Mouse (Mus musculus) heart, embryonic 11.5 days (tissue): ENCODE measurements around the gene Mdm2. TPM values are rescaled to one million over a fixed set of nuclear protein-coding genes. Genes with fewer than 3 reads are reported as not detected.
"Not testable (repeated sequence)": the region's sequence is repeated elsewhere in the genome, so short reads cannot be mapped to it uniquely, and the experiment has no call there.

ENCODE experiments used
- ATAC-seq: fragments of 200-750 bp; cut with Nextera tagmentation; replicated peaks from 2 replicates; pipeline ENCODE4 v1.8.0; 2017; ENCODE audit warnings: moderate library complexity; ENCODE audit not compliant: insufficient number of reproducible peaks, low FRiP score, low TSS enrichment
- H3K27ac ChIP-seq: fragments of 300-500 bp; sonication (generic); 2 replicates; pipeline ENCODE4 v1.5.1; 2014; ENCODE audit warnings: mild to moderate bottlenecking, low read depth, low read length
- H3K27me3 ChIP-seq: fragments of 300-500 bp; sonication (generic); 2 replicates; pipeline ENCODE4 v1.6.1; 2014; ENCODE audit warnings: mild to moderate bottlenecking, low read length, mixed read lengths; ENCODE audit not compliant: control insufficient read depth, insufficient read depth
- H3K36me3 ChIP-seq: fragments of 300-500 bp; sonication (generic); 2 replicates; pipeline ENCODE4 v1.6.1; 2014; ENCODE audit warnings: mild to moderate bottlenecking, low read length, moderate library complexity, mixed read lengths; ENCODE audit not compliant: control insufficient read depth, insufficient read depth
- H3K4me1 ChIP-seq: fragments of 300-500 bp; sonication (generic); 2 replicates; pipeline ENCODE4 v1.6.1; 2014; ENCODE audit warnings: low read length; ENCODE audit not compliant: control insufficient read depth, insufficient read depth
- H3K4me2 ChIP-seq: fragments of 300-500 bp; sonication (generic); 2 replicates; pipeline ENCODE4 v1.6.1; 2014; ENCODE audit warnings: mild to moderate bottlenecking, moderate library complexity
- H3K4me3 ChIP-seq: fragments of 300-500 bp; sonication (generic); 2 replicates; pipeline ENCODE4 v1.5.1; 2014; ENCODE audit warnings: low read depth, low read length
- H3K9ac ChIP-seq: fragments of 300-500 bp; sonication (generic); 2 replicates; pipeline ENCODE4 v1.6.1; 2014; ENCODE audit warnings: mild to moderate bottlenecking, low read depth, low read length, moderate library complexity
- H3K9me3 ChIP-seq: fragments of 300-500 bp; sonication (generic); replicated peaks from 2 replicates; pipeline ENCODE4 v1.6.1; 2016; ENCODE audit warnings: low read length; ENCODE audit not compliant: control insufficient read depth
- WGBS: fragments of 180-500 bp; shearing (Covaris S2); extraction: QIAGEN DNeasy Blood & Tissue Kit; methylation state at CpG from one replicate; pipeline ENCODE4 v1.1.7; 2014; ENCODE audit not compliant: insufficient replicate concordance; 5-methylcytosine and 5-hydroxymethylcytosine counted together
- polyA plus RNA-seq: library from polyadenylated mRNA; unstranded; fragments of >200 nt; fragmentation: Nextera tagmentation; extraction: Ambion mirVana; gene quantifications from 2 replicates; pipeline ENCODE4 v1.2.1, GENCODE M21; 2014

Mdm2 gene
- polyA plus RNA-seq, 1 experiment from 2014 or later = 62.2 TPM

DNA sequence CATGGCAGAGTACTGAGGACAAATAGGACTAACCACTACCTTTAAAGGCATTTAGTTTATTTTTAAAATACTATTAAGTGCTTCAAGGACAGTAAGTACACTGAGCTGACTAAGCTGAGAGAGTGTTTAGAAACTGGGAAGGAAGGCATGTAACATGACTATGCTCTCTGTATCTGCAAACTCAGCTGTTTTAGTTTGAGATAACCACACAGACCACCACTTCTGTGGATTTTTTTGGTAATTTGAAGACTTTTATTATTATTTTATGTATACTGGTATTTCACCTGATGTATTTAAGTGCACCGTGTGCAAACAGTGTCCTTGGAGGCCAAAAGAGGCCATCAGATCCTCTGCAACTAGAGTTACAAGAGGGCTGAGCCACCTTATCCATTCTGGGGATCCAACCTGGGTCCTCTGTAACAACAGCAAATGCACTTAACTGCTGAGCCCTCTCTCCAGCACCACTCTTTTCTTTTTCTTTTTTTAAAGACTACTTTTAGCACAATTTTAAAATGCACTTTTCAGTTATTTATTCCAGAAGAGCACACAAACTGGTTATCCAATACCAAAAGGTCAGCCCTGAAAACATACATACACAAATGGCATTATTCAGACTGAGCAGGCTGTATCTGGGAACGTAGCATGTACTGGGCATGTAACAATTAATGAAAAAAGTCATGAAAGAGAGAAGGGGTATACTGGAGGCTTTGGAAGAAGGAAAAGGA is 3.3 kb downstream of the Mdm2 start:
- Histone ChIP-seq H3K4me2 (no peak overlapping the region), H3K27me3 (no peaks in the 10 kb centered on the region), H3K9ac (no peak overlapping the region), H3K4me1 (peaks cover 6% of the 10 kb centered on the region), H3K4me3 (no peak overlapping the region), H3K36me3 (peaks cover 24% of the 10 kb centered on the region), H3K27ac (no peak overlapping the region), H3K9me3 (no peaks in the 10 kb centered on the region)
- WGBS = 88% methylated on average over 2 of the region's 2 CpGs
- no peak for ATAC-seq

- ATAC-seq = no peak
- Histone ChIP-seq H3K27me3 (no peaks in the 10 kb centered on the region), H3K4me1 (peaks cover 6% of the 10 kb centered on the region), H3K9me3 (no peaks in the 10 kb centered on the region), H3K27ac (no peak overlapping the region), H3K9ac (no peak overlapping the region), H3K4me3 (no peak overlapping the region), H3K36me3 (peaks cover 31% of the 10 kb centered on the region), H3K4me2 (no peak overlapping the region)
- WGBS = 86% methylated on average over 6 of the region's 6 CpGs
Measured at GRCm38 (mm10) chr10:117706440-117706839, 4.1 kb downstream of the Mdm2 start.

DNA sequence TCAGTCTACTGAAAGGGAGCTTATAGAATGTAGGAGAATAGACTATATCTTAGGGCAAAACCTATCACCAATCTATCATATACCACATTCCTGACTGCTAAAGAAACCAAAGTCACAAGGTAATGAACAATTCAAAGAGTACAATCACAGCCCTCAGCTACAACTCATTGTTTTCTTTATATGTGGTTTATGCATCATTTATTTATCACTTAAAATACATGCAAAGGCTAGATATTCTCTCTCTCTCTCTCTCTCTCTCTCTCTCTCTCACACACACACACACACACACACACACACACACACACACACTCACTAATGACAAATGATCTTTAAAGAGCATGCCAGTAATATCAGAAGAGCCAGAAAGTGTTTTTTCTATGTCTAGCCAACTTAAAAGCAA is 4.8 kb downstream of the Mdm2 start:
- Histone ChIP-seq H3K27me3 (no peaks in the 10 kb centered on the region), H3K36me3 (peaks cover 31% of the 10 kb centered on the region)

GRCm38 (mm10) chr10:117704964-117705335 is 5.6 kb downstream of the Mdm2 start:
- no peak overlapping the region for H3K9ac ChIP-seq
- peaks cover 6% of the 10 kb centered on the region for H3K4me1 ChIP-seq
- H3K27ac ChIP-seq = no peak overlapping the region
- H3K27me3 ChIP-seq = no peaks in the 10 kb centered on the region
- 96% methylated on average over 6 of the region's 6 CpGs for WGBS
- H3K4me2 ChIP-seq = no peak overlapping the region
- no peaks in the 10 kb centered on the region for H3K9me3 ChIP-seq
- H3K4me3 ChIP-seq = no peak overlapping the region
- H3K36me3 ChIP-seq = peaks cover 36% of the 10 kb centered on the region
- ATAC-seq = no peak

More for the DNA sequence above, 4.8 kb downstream of the Mdm2 start:
- Histone ChIP-seq H3K9me3 (no peaks in the 10 kb centered on the region), H3K4me1 (peaks cover 6% of the 10 kb centered on the region), H3K27ac (no peak overlapping the region), H3K4me2 (no peak overlapping the region), H3K9ac (no peak overlapping the region), H3K4me3 (no peak overlapping the region)
- ATAC-seq = no peak

DNA sequence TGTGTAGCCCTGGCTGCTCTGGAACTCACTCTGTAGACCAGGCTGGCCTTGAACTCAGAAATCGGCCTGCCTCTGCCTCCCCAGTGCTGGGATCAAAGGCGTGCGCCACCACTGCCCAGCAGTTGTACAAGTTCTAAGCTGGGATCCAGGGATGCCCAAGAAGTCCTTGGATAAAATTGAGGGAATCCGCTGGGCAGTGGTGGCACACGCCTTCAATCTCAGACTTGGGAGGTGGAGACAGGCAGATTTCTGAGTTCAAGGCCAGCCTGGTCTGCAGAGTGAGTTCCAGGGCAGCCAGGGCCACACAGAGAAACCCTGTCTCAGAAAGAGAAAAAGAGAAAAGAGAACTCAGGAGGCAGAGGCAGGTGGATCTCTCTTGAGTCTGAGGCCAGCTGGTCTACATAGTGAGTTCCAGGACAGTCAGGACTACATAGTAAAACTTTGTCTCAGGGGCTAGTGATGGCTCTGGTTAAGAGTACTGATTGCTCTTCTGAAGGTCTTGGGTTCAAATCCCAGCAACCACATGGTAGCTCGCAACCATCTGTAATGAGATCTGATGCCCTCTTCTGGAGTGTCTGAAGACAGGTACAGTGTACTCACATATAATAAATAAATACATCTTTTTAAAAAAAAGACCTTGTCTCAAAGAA is 6.1 kb downstream of the Mdm2 start:
- not testable (repeated sequence) for ATAC-seq, H3K27ac ChIP-seq, H3K9ac ChIP-seq, H3K4me1 ChIP-seq, H3K27me3 ChIP-seq, H3K4me3 ChIP-seq, H3K4me2 ChIP-seq, H3K9me3 ChIP-seq
- WGBS = 93% methylated on average over 6 of the region's 6 CpGs
- peaks cover 38% of the 10 kb centered on the region for H3K36me3 ChIP-seq

DNA sequence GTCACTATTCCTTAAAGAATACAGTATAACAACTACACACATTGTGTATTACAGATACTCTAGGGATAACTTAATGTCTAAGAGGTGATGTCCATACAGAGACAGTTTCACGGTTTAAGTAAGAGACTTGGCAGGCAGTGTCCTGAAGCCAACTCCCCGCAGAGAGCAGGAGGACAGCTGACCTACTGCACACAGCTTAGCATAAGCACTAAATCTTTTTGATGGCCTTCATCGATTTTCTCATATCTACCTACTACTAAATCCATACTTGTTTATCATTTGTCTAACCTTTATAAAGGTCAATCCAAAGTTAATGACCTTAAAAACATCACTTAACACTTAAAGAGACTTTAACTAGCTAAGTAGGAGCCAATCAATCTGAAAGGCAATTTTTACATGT is 7.1 kb downstream of the Mdm2 start:
- H3K27me3 ChIP-seq = no peaks in the 10 kb centered on the region
- no peak for ATAC-seq
- H3K4me2 ChIP-seq = no peak overlapping the region
- H3K27ac ChIP-seq = no peak overlapping the region
- H3K4me1 ChIP-seq = 0 out of 2 replicates have a peak, but pooled peaks cover 2% of the 10 kb centered on the region
- no peaks in the 10 kb centered on the region for H3K9me3 ChIP-seq
- peaks cover 40% of the 10 kb centered on the region for H3K36me3 ChIP-seq
- H3K9ac ChIP-seq = no peak overlapping the region
- no peak overlapping the region for H3K4me3 ChIP-seq
- 93% methylated on average over 3 of the region's 3 CpGs for WGBS

DNA sequence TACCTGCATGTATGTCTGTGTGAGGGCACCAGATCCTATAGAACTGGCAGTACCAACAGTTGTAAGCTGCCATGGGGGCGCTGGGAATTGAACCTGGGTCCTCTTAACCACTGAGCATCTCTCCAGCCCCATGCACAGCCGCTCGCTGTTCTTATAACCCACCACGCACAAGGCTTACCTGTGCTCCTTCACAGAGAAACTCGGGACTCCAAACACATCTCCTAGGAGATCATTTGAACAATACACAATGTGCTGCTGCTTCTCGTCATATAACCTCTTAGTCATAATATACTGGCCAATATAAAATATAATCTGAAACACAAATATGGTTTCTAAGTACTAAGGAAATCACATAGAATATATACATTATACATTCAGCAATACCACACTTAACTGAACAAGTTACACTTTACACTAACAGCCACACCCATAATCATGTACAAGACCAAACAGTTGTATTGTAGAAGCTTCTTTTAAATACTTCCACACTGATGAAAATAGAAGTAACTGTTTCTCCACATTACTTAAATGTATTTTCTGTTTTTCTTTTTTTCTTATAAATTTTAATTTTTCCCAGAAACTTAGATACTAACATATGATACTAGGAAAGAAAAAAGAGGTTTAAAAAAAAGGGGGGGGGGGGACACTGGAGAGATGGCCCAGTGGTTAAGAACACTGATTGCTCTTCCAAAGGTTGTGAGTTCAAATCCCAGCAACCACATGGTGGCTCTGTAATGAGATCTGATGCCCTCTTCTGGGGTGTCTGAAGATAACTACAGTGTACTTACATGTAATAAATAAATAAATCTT is 8.3 kb downstream of the Mdm2 start:
- 92% methylated on average over 6 of the region's 6 CpGs for WGBS
- peaks cover 47% of the 10 kb centered on the region for H3K36me3 ChIP-seq
- no peak for ATAC-seq
- H3K27ac ChIP-seq = no peak overlapping the region
- no peaks in the 10 kb centered on the region for H3K9me3 ChIP-seq
- no peak overlapping the region for H3K9ac ChIP-seq
- no peaks in the 10 kb centered on the region for H3K27me3 ChIP-seq
- H3K4me1 ChIP-seq = 0 out of 2 replicates have a peak, but pooled peaks cover 2% of the 10 kb centered on the region
- no peak overlapping the region for H3K4me2 ChIP-seq
- H3K4me3 ChIP-seq = no peak overlapping the region

- Histone ChIP-seq H3K27me3 (no peaks in the 10 kb centered on the region), H3K4me1 (no peaks in the 10 kb centered on the region), H3K9me3 (no peaks in the 10 kb centered on the region), H3K4me2 (no peak overlapping the region), H3K36me3 (peaks cover 48% of the 10 kb centered on the region), H3K9ac (no peak overlapping the region), H3K27ac (no peak overlapping the region), H3K4me3 (no peak overlapping the region)
- 90% methylated on average over 6 of the region's 6 CpGs for WGBS
- no peak for ATAC-seq
Measured at GRCm38 (mm10) chr10:117701034-117701829, 9.3 kb downstream of the Mdm2 start.
